Mouse (Mus musculus) ES-E14 (cell line): ENCODE results near the gene Mum1l1.

Experiments
- CHD2 ChIP-seq: IDR thresholded peaks from 2 replicates; pipeline ENCODE4 v1.6.1; 2014; ENCODE audit warnings: mild to moderate bottlenecking, low read depth, low read length, inconsistent platforms
- ZC3H11A ChIP-seq: IDR thresholded peaks from 2 replicates; pipeline ENCODE4 v1.6.1; 2012; ENCODE audit warnings: low read depth, mild to moderate bottlenecking, inconsistent platforms, low read length, borderline replicate concordance

DNA sequence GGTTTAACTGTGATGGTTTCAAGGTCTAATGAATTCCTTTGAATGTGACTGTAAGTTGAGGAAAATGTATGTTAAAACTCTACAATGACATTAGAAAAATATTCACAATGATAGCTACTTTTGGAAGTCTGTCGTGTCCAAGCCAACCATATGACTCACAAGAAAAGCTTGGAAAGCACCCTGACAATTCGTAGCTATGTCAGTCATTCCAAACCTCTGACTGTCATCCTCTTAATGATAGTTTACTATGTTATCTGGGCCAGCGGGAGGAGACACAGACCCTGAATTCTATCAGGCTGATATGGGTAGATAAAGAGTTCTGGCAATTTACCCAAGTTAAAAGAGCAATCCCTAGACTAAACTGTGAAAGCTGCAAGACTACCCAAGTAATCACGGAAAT lies 11.0 kb downstream of the Mum1l1 start:
- TF ChIP-seq CHD2 = no peak
- no peak for TF ChIP-seq ZC3H11A
